Mouse (Mus musculus) myocyte (in vitro differentiated cells): ENCODE measurements at regions not wholly inside any gene's neighbourhood (a gene's known extent, or its start where the extent isn't known, plus 50 kb on each side); places are given as distances from the start of the nearest gene placed in this dataset.

Source experiments
- CEBPB ChIP-seq: IDR thresholded peaks from 2 replicates; pipeline ENCODE4 v1.6.1; 2011; ENCODE audit warnings: mild to moderate bottlenecking, moderate library complexity; ENCODE audit not compliant: poor library complexity, insufficient read depth, severe bottlenecking
- E2F4 ChIP-seq: IDR thresholded peaks from one replicate; pipeline ENCODE4 v1.6.1; 2011; ENCODE audit warnings: mild to moderate bottlenecking, control low read depth, moderate library complexity; ENCODE audit not compliant: insufficient read depth
- MAX ChIP-seq: IDR thresholded peaks from one replicate; pipeline ENCODE4 v1.6.1; 2011; ENCODE audit warnings: low read depth, mild to moderate bottlenecking, control low read depth
- MYOD1 ChIP-seq, 3 experiments: IDR thresholded peaks; one replicate each; pipeline ENCODE4 v1.6.1; 2011; ENCODE audit warnings: control low read depth in 2 of 3, low read depth in 2 of 3, mild to moderate bottlenecking in 2 of 3, moderate library complexity in 1 of 3; ENCODE audit not compliant: insufficient read length in 2 of 3, control insufficient read depth in 1 of 3
- MYOG ChIP-seq, 3 experiments: IDR thresholded peaks; one replicate each; pipeline ENCODE4 v1.6.1; 2011; ENCODE audit warnings: control low read depth in 2 of 3, low read depth in 2 of 3, mild to moderate bottlenecking in 2 of 3; ENCODE audit not compliant: insufficient read length in 2 of 3, control insufficient read depth in 1 of 3, insufficient read depth in 1 of 3
- POLR2A ChIP-seq: IDR thresholded peaks from one replicate; pipeline ENCODE4 v1.6.1; 2011; ENCODE audit warnings: low read depth, mild to moderate bottlenecking, control low read depth, moderate library complexity; ENCODE audit not compliant: insufficient read length
- POLR2AphosphoS2 ChIP-seq: IDR thresholded peaks from one replicate; pipeline ENCODE4 v1.6.1; 2011; ENCODE audit warnings: low read depth, control low read depth; ENCODE audit not compliant: insufficient read length
- REST ChIP-seq: IDR thresholded peaks from one replicate; pipeline ENCODE4 v1.6.1; 2011; ENCODE audit warnings: mild to moderate bottlenecking, control low read depth, moderate library complexity; ENCODE audit not compliant: insufficient read depth, insufficient read length
- SRF ChIP-seq: IDR thresholded peaks from one replicate; pipeline ENCODE4 v1.6.1; 2011; ENCODE audit warnings: low read depth; ENCODE audit not compliant: control insufficient read depth, insufficient read length
- TCF12 ChIP-seq: IDR thresholded peaks from one replicate; pipeline ENCODE4 v1.6.1; 2011; ENCODE audit warnings: mild to moderate bottlenecking, control low read depth; ENCODE audit not compliant: poor library complexity, insufficient read depth, severe bottlenecking
- TCF3 ChIP-seq: IDR thresholded peaks from one replicate; pipeline ENCODE4 v1.6.1; 2011; ENCODE audit warnings: low read depth, control low read depth; ENCODE audit not compliant: insufficient read length
- USF1 ChIP-seq: IDR thresholded peaks from one replicate; pipeline ENCODE4 v1.6.1; 2011; ENCODE audit warnings: low read depth, mild to moderate bottlenecking, control low read depth, moderate library complexity

- TF ChIP-seq POLR2A (no peak), MAX (no peak), USF1 (no peak), POLR2AphosphoS2 (no peak), REST (no peak), E2F4 (no peak), MYOG (IDR thresholded peaks at IDR 0.05; ENCODE audit: control insufficient read depth in 1 of 3, insufficient read depth in 1 of 3, insufficient read length in 2 of 3, low read depth in 2 of 3) (no peak), TCF3 (no peak), TCF12 (no peak), MYOD1 (IDR thresholded peaks at IDR 0.05; ENCODE audit: control insufficient read depth in 1 of 3, insufficient read length in 2 of 3, low read depth in 2 of 3) (no peak), CEBPB (no peak), SRF (no peak)
Observed at GRCm38 (mm10) chr19:44698382-44699256, 57.2 kb upstream of the Pax2 start.
